Mouse (Mus musculus) adrenal gland, adult 2 months (tissue): Measurements from ENCODE around the gene Tmem248. TPM values are rescaled to one million over a fixed set of nuclear protein-coding genes. Genes with fewer than 3 reads are reported as not detected.

Experiments
- DNase-seq: peaks from one replicate; pipeline ENCODE4 v3.0.0; 2021
- polyA plus RNA-seq: library from polyadenylated mRNA; depleted of rRNA; stranded (reverse); fragments of >200 nt; gene quantifications from 2 replicates; pipeline ENCODE4 v1.2.3, GENCODE M21; 2012
- total RNA-seq, 2 experiments: library from RNA; stranded (reverse); gene quantifications; 2 replicates each; pipeline ENCODE4 v1.2.3; 2021

Tmem248 gene
- total and polyA plus RNA-seq, 3 experiments, result 51.1 to 78.7 (median 66.7) TPM

GRCm38 (mm10) chr5:130203948-130204347 is 12.9 kb upstream of the Tmem248 start:
- DNase-seq, result no peak

GRCm38 (mm10) chr5:130204560-130204959 is 12.3 kb upstream of the Tmem248 start:
- no peak for DNase-seq

GRCm38 (mm10) chr5:130205441-130206023 is 11.3 kb upstream of the Tmem248 start:
- DNase-seq, result no peak

- no peak for DNase-seq
Measured at GRCm38 (mm10) chr5:130207299-130207698, 9.6 kb upstream of the Tmem248 start.

- DNase-seq, result no peak
Measured at GRCm38 (mm10) chr5:130212956-130213355, 3.9 kb upstream of the Tmem248 start.

- DNase-seq, result no peak
Measured at GRCm38 (mm10) chr5:130217406-130217805, 525 bp downstream of the Tmem248 start.

GRCm38 (mm10) chr5:130218336-130218735 is 1.5 kb downstream of the Tmem248 start:
- no peak for DNase-seq

GRCm38 (mm10) chr5:130221316-130221715 is 4.4 kb downstream of the Tmem248 start:
- DNase-seq, result no peak

GRCm38 (mm10) chr5:130221760-130222145 is 4.9 kb downstream of the Tmem248 start:
- DNase-seq, result no peak

GRCm38 (mm10) chr5:130222146-130223004 is 5.5 kb downstream of the Tmem248 start:
- peak; percentile 98 for DNase-seq

GRCm38 (mm10) chr5:130226790-130227189 is 9.9 kb downstream of the Tmem248 start:
- no peak for DNase-seq

GRCm38 (mm10) chr5:130228120-130228519 is 11.2 kb downstream of the Tmem248 start:
- no peak for DNase-seq

GRCm38 (mm10) chr5:130236302-130236701 is 19.4 kb downstream of the Tmem248 start:
- DNase-seq, result no peak

GRCm38 (mm10) chr5:130239236-130239635 is 22.4 kb downstream of the Tmem248 start:
- no peak for DNase-seq

GRCm38 (mm10) chr5:130239856-130240255 is 23.0 kb downstream of the Tmem248 start:
- no peak for DNase-seq

GRCm38 (mm10) chr5:130241426-130241825 is 24.5 kb downstream of the Tmem248 start:
- DNase-seq, result no peak

- no peak for DNase-seq
Measured at GRCm38 (mm10) chr5:130247823-130248222, 30.9 kb downstream of the Tmem248 start.

GRCm38 (mm10) chr5:130254164-130255016 is 37.5 kb downstream of the Tmem248 start:
- peak; percentile 37 for DNase-seq

- DNase-seq, result peak; percentile 98
Measured at GRCm38 (mm10) chr5:130255017-130255720, 38.3 kb downstream of the Tmem248 start, which contains the start of the genes Sbds and Tyw1. TSS of gene Sbds (minus strand) at chr5:130255530. TSS of gene Tyw1 (plus strand) at chr5:130255619.

- DNase-seq, result peak; percentile 18
Measured at GRCm38 (mm10) chr5:130255799-130256525, 39.1 kb downstream of the Tmem248 start.

GRCm38 (mm10) chr5:130256678-130257271 is 39.9 kb downstream of the Tmem248 start:
- DNase-seq, result peak; percentile 96
